Mouse (Mus musculus): ENCODE measurements around the gene Mdm4. TPM values are rescaled to one million over a fixed set of nuclear protein-coding genes. Genes with fewer than 3 reads are reported as not detected.
A peak's percentile ranks its signal among the peaks of the same experiment; 100 is the strongest.

Gene Mdm4
- polyA plus RNA-seq, 1 experiment = 490 TPM

GRCm38 (mm10) chr1:133019312-133019711 is 11.0 kb downstream of the Mdm4 start:
- TF ChIP-seq CTCF (IDR thresholded peaks at IDR 0.05; ENCODE audit: low read depth, low read length) (no peak), EP300 (IDR thresholded peaks at IDR 0.05; ENCODE audit: insufficient read depth, low read depth, low read length) (0 out of 2 replicates have a peak, but pooled peaks have one; percentile 27)
- Histone ChIP-seq H3K27ac (ENCODE audit: insufficient read depth, low read length) (peak overlapping the region; percentile 100), H3K27me3 (ENCODE audit: control insufficient read depth, insufficient read depth, low read length, poor library complexity, severe bottlenecking) (no peaks in the 10 kb centered on the region), H3K4me3 (ENCODE audit: low read depth, low read length) (no peak overlapping the region; the same call in 1 of the 2 replicates), H3K36me3 (ENCODE audit: control insufficient read depth, insufficient read depth, low read length, poor library complexity, severe bottlenecking) (peaks cover 47% of the 10 kb centered on the region), H3K4me1 (ENCODE audit: control insufficient read depth, insufficient read depth, low read length) (no peaks in the 10 kb centered on the region), H3K9me3 (replicated peaks; ENCODE audit: control insufficient read depth, insufficient read depth, low read length, poor library complexity, severe bottlenecking) (no peaks in the 10 kb centered on the region), H3K9ac (ENCODE audit: low read depth, poor library complexity, severe bottlenecking) (peak overlapping the region; percentile 86)

DNA sequence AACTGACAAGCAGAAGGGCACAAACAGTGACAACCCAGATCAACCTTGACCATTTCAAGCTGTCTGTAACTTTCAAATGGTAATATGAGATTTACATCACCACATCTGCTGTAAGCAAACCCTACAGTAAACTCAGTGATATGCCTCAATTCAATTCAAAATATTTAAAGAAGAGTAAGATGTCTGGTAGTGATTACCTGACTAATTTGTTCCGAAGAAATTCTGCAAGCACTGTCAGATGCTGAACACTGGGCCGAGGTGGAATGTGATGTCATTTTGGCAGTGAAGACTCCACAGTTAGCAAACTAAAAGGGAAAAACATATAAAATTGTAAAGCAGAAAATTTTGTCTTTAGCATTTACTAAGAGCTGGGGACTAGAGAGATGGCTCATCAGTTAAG is 11.8 kb downstream of the Mdm4 start:
- peak overlapping the region; percentile 100 for H3K27ac ChIP-seq (ENCODE audit: insufficient read depth, low read length)
- H3K27me3 ChIP-seq (ENCODE audit: control insufficient read depth, insufficient read depth, low read length, poor library complexity, severe bottlenecking) = no peaks in the 10 kb centered on the region
- H3K36me3 ChIP-seq (ENCODE audit: control insufficient read depth, insufficient read depth, low read length, poor library complexity, severe bottlenecking) = peaks cover 54% of the 10 kb centered on the region
- no peaks in the 10 kb centered on the region for H3K9me3 ChIP-seq (replicated peaks; ENCODE audit: control insufficient read depth, insufficient read depth, low read length, poor library complexity, severe bottlenecking)
- TF ChIP-seq EP300 (IDR thresholded peaks at IDR 0.05; ENCODE audit: insufficient read depth, low read depth, low read length) (no peak), CTCF (IDR thresholded peaks at IDR 0.05; ENCODE audit: low read depth, low read length) (no peak), POLR2A (IDR thresholded peaks at IDR 0.05; ENCODE audit: insufficient read depth, low read length) (no peak)
- peak overlapping the region; percentile 86 for H3K9ac ChIP-seq (ENCODE audit: low read depth, poor library complexity, severe bottlenecking)
- no peaks in the 10 kb centered on the region for H3K4me1 ChIP-seq (ENCODE audit: control insufficient read depth, insufficient read depth, low read length)
- peak overlapping the region; percentile 39 for H3K4me3 ChIP-seq (ENCODE audit: low read depth, low read length)

DNA sequence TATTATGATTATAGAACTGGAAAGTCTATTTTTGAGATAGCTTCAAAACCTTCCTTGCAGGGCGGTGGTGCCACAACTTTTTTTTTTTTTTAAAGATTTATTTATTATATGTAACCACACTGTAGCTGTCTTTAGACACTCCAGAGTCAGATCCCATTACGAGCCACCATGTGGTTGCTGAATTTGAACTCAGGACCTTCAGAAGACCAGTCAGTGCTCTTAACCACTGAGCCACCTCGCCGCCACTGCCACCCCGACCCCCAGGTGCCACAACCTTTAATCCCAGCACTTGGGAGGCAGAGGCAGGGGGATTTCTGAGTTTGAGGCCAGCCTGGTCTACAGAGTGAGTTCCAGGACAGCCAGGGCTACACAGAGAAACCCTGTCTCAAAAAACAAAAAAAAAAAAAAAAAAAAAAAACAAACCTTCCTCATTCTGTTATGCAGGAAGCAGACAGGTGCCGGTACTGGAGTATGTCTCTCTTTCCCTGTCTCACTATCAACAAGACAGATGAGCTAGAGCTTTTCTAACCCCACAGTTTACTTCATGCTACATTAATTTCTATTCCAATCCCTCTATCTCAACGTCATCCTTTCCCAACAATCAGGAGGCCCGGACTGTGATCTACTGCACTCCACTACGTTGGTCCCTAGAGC is 13.5 kb downstream of the Mdm4 start:
- no peak for TF ChIP-seq CTCF (IDR thresholded peaks at IDR 0.05; ENCODE audit: low read depth, low read length)
- no peaks in the 10 kb centered on the region for H3K27me3 ChIP-seq (ENCODE audit: control insufficient read depth, insufficient read depth, low read length, poor library complexity, severe bottlenecking)
- H3K9ac ChIP-seq (ENCODE audit: low read depth, poor library complexity, severe bottlenecking) = peak overlapping the region; percentile 86
- no peaks in the 10 kb centered on the region for H3K4me1 ChIP-seq (ENCODE audit: control insufficient read depth, insufficient read depth, low read length)
- no peaks in the 10 kb centered on the region for H3K9me3 ChIP-seq (replicated peaks; ENCODE audit: control insufficient read depth, insufficient read depth, low read length, poor library complexity, severe bottlenecking)
- peak overlapping the region; percentile 73 for H3K4me3 ChIP-seq (ENCODE audit: low read depth, low read length)
- H3K27ac ChIP-seq (ENCODE audit: insufficient read depth, low read length) = peak overlapping the region; percentile 79
- H3K36me3 ChIP-seq (ENCODE audit: control insufficient read depth, insufficient read depth, low read length, poor library complexity, severe bottlenecking) = peaks cover 67% of the 10 kb centered on the region

DNA sequence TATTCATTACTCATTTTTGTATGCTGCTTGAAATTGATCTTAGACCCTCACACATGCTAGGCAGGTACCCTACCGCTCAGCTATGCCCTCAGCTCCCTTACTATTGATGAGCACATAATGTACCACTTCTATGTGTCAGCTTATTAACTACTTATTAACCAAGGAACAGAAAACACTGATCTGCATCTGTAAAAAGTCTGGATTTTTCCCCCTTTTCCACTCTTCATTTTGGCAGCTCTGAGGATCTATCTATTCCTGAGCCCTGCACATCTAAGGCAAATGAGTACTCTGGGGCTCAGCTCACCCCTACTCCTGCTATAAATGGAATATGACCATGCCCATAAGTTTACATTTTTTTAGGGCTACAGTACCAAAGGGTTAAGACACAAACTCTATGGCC is 16.2 kb downstream of the Mdm4 start:
- TF ChIP-seq CTCF (IDR thresholded peaks at IDR 0.05; ENCODE audit: low read depth, low read length) (no peak), EP300 (IDR thresholded peaks at IDR 0.05; ENCODE audit: insufficient read depth, low read depth, low read length) (no peak), POLR2A (IDR thresholded peaks at IDR 0.05; ENCODE audit: insufficient read depth, low read length) (no peak)
- H3K4me1 ChIP-seq (ENCODE audit: control insufficient read depth, insufficient read depth, low read length) = no peaks in the 10 kb centered on the region
- no peaks in the 10 kb centered on the region for H3K27me3 ChIP-seq (ENCODE audit: control insufficient read depth, insufficient read depth, low read length, poor library complexity, severe bottlenecking)
- H3K27ac ChIP-seq (ENCODE audit: insufficient read depth, low read length) = no peak overlapping the region
- H3K9ac ChIP-seq (ENCODE audit: low read depth, poor library complexity, severe bottlenecking) = peak overlapping the region; percentile 86; the same call in 1 of the 2 replicates
- H3K36me3 ChIP-seq (ENCODE audit: control insufficient read depth, insufficient read depth, low read length, poor library complexity, severe bottlenecking) = peaks cover 87% of the 10 kb centered on the region
- H3K9me3 ChIP-seq (replicated peaks; ENCODE audit: control insufficient read depth, insufficient read depth, low read length, poor library complexity, severe bottlenecking) = no peaks in the 10 kb centered on the region
- no peak overlapping the region for H3K4me3 ChIP-seq (ENCODE audit: low read depth, low read length)

GRCm38 (mm10) chr1:133013331-133013730 is 17.0 kb downstream of the Mdm4 start:
- H3K36me3 ChIP-seq (ENCODE audit: control insufficient read depth, insufficient read depth, low read length, poor library complexity, severe bottlenecking) = peaks cover 90% of the 10 kb centered on the region
- TF ChIP-seq CTCF (IDR thresholded peaks at IDR 0.05; ENCODE audit: low read depth, low read length) (no peak), EP300 (IDR thresholded peaks at IDR 0.05; ENCODE audit: insufficient read depth, low read depth, low read length) (no peak), POLR2A (IDR thresholded peaks at IDR 0.05; ENCODE audit: insufficient read depth, low read length) (no peak)
- peak overlapping the region; percentile 86 for H3K9ac ChIP-seq (ENCODE audit: low read depth, poor library complexity, severe bottlenecking)
- H3K27ac ChIP-seq (ENCODE audit: insufficient read depth, low read length) = peak overlapping the region; percentile 74
- H3K4me1 ChIP-seq (ENCODE audit: control insufficient read depth, insufficient read depth, low read length) = no peaks in the 10 kb centered on the region
- H3K9me3 ChIP-seq (replicated peaks; ENCODE audit: control insufficient read depth, insufficient read depth, low read length, poor library complexity, severe bottlenecking) = no peaks in the 10 kb centered on the region
- H3K27me3 ChIP-seq (ENCODE audit: control insufficient read depth, insufficient read depth, low read length, poor library complexity, severe bottlenecking) = no peaks in the 10 kb centered on the region
- no peak overlapping the region for H3K4me3 ChIP-seq (ENCODE audit: low read depth, low read length)

DNA sequence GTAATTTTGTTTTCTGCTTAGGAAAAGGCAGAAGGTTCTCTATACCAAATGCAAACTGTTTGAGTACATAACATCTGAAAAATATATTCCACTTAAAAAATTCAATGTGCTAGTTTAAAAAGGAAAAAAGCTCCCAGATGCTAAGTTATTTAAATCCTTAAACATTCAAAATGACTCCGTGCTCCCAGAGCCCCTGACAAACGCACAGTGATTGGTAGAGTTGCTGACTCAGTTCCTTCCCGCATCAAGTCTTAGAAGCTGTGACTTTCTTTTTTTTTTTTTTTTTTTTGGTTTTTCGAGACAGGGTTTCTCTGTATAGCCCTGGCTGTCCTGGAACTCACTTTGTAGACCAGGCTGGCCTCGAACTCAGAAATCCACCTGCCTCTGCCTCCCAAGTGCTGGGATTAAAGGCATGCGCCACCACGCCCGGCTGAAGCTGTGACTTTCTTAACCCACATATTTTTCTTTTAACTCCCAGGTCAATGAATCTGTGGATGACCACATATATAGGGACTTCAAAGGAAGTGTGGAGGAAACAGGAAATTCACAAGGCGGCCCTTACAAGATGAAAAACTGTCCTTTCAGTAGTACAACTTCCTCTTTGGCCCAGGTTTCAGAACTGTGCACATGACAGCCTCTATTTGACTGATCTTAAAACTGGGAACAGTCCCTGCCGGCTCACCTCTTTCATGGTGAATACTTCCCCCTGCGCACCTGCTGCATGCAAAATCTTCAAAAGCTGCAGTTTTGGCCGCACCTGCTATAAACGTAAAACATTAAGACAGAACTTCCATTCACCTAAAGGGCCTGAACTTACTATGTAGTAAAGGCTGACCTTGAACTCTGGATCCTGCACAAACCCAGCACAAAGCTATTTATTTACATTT is 18.2 kb downstream of the Mdm4 start:
- Histone ChIP-seq H3K9me3 (replicated peaks; ENCODE audit: control insufficient read depth, insufficient read depth, low read length, poor library complexity, severe bottlenecking) (no peaks in the 10 kb centered on the region), H3K9ac (ENCODE audit: low read depth, poor library complexity, severe bottlenecking) (no peak overlapping the region), H3K4me1 (ENCODE audit: control insufficient read depth, insufficient read depth, low read length) (no peaks in the 10 kb centered on the region), H3K27ac (ENCODE audit: insufficient read depth, low read length) (peak overlapping the region; percentile 91), H3K36me3 (ENCODE audit: control insufficient read depth, insufficient read depth, low read length, poor library complexity, severe bottlenecking) (peaks cover 91% of the 10 kb centered on the region), H3K27me3 (ENCODE audit: control insufficient read depth, insufficient read depth, low read length, poor library complexity, severe bottlenecking) (no peaks in the 10 kb centered on the region), H3K4me3 (ENCODE audit: low read depth, low read length) (no peak overlapping the region)
- no peak for TF ChIP-seq CTCF (IDR thresholded peaks at IDR 0.05; ENCODE audit: low read depth, low read length)
- no peak for TF ChIP-seq POLR2A (IDR thresholded peaks at IDR 0.05; ENCODE audit: insufficient read depth, low read length)
- TF ChIP-seq EP300 (IDR thresholded peaks at IDR 0.05; ENCODE audit: insufficient read depth, low read depth, low read length) = no peak
